Mouse (Mus musculus): Measurements from ENCODE around the gene Tmem94.

DNA sequence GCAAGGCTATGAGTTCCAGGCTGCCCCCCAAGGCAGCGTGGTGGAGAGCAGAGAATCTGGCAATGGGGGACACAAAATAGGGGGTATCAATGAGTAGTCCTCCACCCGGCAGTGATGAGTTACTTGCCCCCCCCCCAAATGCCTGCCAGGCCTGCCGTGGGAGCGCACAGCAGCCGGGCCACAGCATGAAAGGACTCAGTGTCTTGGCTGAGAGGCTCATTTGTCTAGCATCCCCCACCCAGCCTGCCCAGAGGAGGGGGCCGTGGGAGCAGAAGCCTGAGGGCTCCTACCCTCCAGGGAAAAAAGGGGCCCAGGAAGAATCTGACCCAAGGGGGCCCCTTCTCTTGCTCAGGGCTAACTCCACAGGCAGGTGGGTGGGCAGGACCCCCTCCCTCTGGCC lies 42.1 kb downstream of the Tmem94 start:
- TF ChIP-seq CTCF (IDR thresholded peaks at IDR 0.05; ENCODE audit: low read depth, low read length) (no peak), POLR2A (IDR thresholded peaks at IDR 0.05; ENCODE audit: borderline replicate concordance, low read depth, low read length) (no peak)

Data from bone marrow macrophage, adult 2 months (primary cell).